Mouse (Mus musculus) limb, embryonic 11.5 days (tissue): Measurements from ENCODE around the gene Lama2. TPM values are rescaled to one million over a fixed set of nuclear protein-coding genes. Genes with fewer than 3 reads are reported as not detected.
"Not testable (repeated sequence)": the region's sequence is repeated elsewhere in the genome, so short reads cannot be mapped to it uniquely, and the experiment has no call there.

Experiments used
- ATAC-seq: fragments of 200-750 bp; cut with Nextera tagmentation; 2 replicates; pipeline ENCODE4 v1.8.0; 2017; ENCODE audit warnings: low read depth; ENCODE audit not compliant: insufficient number of reproducible peaks, low FRiP score, low TSS enrichment
- DNase-seq: peaks from one replicate; pipeline ENCODE4 v3.0.0-alpha.2; 2015; ENCODE audit warnings: low spot score
- H3K27ac ChIP-seq: fragments of 300-500 bp; sonication (generic); replicated peaks from 2 replicates; pipeline ENCODE4 v1.5.1; 2014; ENCODE audit warnings: low read depth, mild to moderate bottlenecking, low read length
- H3K27me3 ChIP-seq: fragments of 300-500 bp; sonication (generic); 2 replicates; pipeline ENCODE4 v1.6.1; 2014; ENCODE audit warnings: mild to moderate bottlenecking, low read length, mixed read lengths; ENCODE audit not compliant: control insufficient read depth, insufficient read depth
- H3K36me3 ChIP-seq: fragments of 300-500 bp; sonication (generic); 2 replicates; pipeline ENCODE4 v1.6.1; 2014; ENCODE audit warnings: mild to moderate bottlenecking, low read length, moderate library complexity, mixed read lengths; ENCODE audit not compliant: control insufficient read depth, insufficient read depth
- H3K4me1 ChIP-seq: fragments of 300-500 bp; sonication (generic); 2 replicates; pipeline ENCODE4 v1.6.1; 2014; ENCODE audit warnings: low read length, mixed read lengths; ENCODE audit not compliant: control insufficient read depth, insufficient read depth
- H3K4me2 ChIP-seq: fragments of 300-500 bp; sonication (generic); 2 replicates; pipeline ENCODE4 v1.6.1; 2014; ENCODE audit warnings: low read depth, mild to moderate bottlenecking, moderate library complexity; ENCODE audit not compliant: severe bottlenecking
- H3K4me3 ChIP-seq: fragments of 300-500 bp; sonication (generic); 2 replicates; pipeline ENCODE4 v1.5.1; 2014; ENCODE audit warnings: low read depth, low read length
- H3K9ac ChIP-seq: fragments of 300-500 bp; sonication (generic); 2 replicates; pipeline ENCODE4 v1.6.1; 2014; ENCODE audit warnings: mild to moderate bottlenecking, low read length
- H3K9me3 ChIP-seq: fragments of 300-500 bp; sonication (generic); 2 replicates; pipeline ENCODE4 v1.6.1; 2016; ENCODE audit warnings: low read length; ENCODE audit not compliant: control insufficient read depth
- WGBS: fragments of 180-500 bp; shearing (Covaris S2); extraction: QIAGEN DNeasy Blood & Tissue Kit; methylation state at CpG from one replicate; pipeline ENCODE4 v1.1.7; 2014; 5-methylcytosine and 5-hydroxymethylcytosine counted together
- polyA plus RNA-seq: library from polyadenylated mRNA; unstranded; fragments of >200 nt; fragmentation: Nextera tagmentation; extraction: Ambion mirVana; gene quantifications from 2 replicates; pipeline ENCODE4 v1.2.1, GENCODE M21; 2014

Gene Lama2
- polyA plus RNA-seq, 1 experiment from 2014 or later = 12.2 TPM

DNA sequence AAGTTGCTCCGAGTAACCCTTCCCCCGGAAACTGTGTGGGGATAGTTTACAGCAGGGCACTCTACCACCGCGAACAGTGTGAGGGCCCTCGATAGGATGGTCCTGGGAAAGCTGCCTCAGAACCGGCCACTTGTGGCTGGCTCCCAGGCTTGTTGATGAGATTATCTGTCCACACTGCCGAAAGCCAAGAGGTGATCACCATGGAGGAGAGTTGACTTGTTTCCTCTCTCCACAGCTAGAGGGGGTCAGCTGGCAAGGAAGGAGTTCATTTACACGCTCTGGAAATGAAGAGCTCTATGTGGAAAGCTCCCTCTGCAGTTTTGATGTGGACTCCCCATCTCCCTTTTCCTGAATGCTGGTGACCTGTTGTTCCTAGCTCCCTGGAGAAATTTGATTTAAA lies 669.9 kb downstream of the Lama2 start:
- H3K27ac ChIP-seq = no peak overlapping the region
- ATAC-seq (no peak), DNase-seq (no peak)
- no peaks in the 10 kb centered on the region for H3K4me1 ChIP-seq
- H3K36me3 ChIP-seq = no peaks in the 10 kb centered on the region
- no peak overlapping the region for H3K9ac ChIP-seq
- no peaks in the 10 kb centered on the region for H3K27me3 ChIP-seq
- 79% methylated on average over 8 of the region's 8 CpGs for WGBS
- no peak overlapping the region for H3K4me3 ChIP-seq
- no peaks in the 10 kb centered on the region for H3K9me3 ChIP-seq
- no peak overlapping the region for H3K4me2 ChIP-seq

GRCm38 (mm10) chr10:26948331-26948730 lies 671.2 kb downstream of the Lama2 start:
- H3K27ac ChIP-seq = no peak overlapping the region
- no peak overlapping the region for H3K4me2 ChIP-seq
- H3K9me3 ChIP-seq = no peaks in the 10 kb centered on the region
- no peak overlapping the region for H3K4me3 ChIP-seq
- WGBS = 83% methylated on average over 2 of the region's 2 CpGs
- DNase-seq (no peak), ATAC-seq (no peak)
- no peaks in the 10 kb centered on the region for H3K4me1 ChIP-seq
- H3K9ac ChIP-seq = no peak overlapping the region
- no peaks in the 10 kb centered on the region for H3K36me3 ChIP-seq
- no peaks in the 10 kb centered on the region for H3K27me3 ChIP-seq

GRCm38 (mm10) chr10:26939549-26939948 lies 680.0 kb downstream of the Lama2 start:
- no peaks in the 10 kb centered on the region for H3K4me1 ChIP-seq

DNA sequence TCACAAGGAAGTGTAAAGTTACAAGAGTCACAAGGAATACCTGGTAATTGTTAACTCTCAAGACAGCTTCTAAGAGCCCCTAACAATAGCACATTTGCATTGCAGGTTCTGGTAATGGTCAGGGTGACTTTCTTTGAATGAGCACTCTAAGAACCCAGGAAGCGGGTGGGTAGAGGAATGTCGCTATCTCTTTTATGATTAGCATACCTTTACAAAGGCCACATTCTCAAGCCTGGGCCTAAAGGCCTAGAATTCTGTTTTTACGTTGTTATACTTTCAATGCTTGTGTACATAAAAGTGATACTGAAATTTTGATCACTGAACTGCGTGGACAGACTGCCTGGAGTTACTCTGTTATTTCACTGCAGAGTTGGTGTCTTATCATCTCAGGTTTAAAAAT lies 681.1 kb downstream of the Lama2 start:
- not testable (repeated sequence) for H3K36me3 ChIP-seq, ATAC-seq, H3K4me1 ChIP-seq, H3K9ac ChIP-seq, H3K27me3 ChIP-seq, H3K27ac ChIP-seq, H3K4me3 ChIP-seq, DNase-seq, H3K9me3 ChIP-seq, H3K4me2 ChIP-seq
- WGBS = 84% methylated on average over 4 of the region's 4 CpGs

More at GRCm38 (mm10) chr10:26939549-26939948, 680.0 kb downstream of the Lama2 start:
- Histone ChIP-seq H3K36me3 (no peaks in the 10 kb centered on the region), H3K4me3 (no peak overlapping the region), H3K4me2 (no peak overlapping the region), H3K9ac (no peak overlapping the region), H3K9me3 (no peaks in the 10 kb centered on the region), H3K27me3 (no peaks in the 10 kb centered on the region), H3K27ac (no peak overlapping the region)
- DNase-seq (no peak), ATAC-seq (no peak)
- WGBS = 52% methylated on average over 1 of the region's 1 CpGs

- not testable (repeated sequence) for DNase-seq, H3K9ac ChIP-seq, H3K4me2 ChIP-seq, H3K27me3 ChIP-seq, H3K9me3 ChIP-seq, H3K4me1 ChIP-seq, H3K36me3 ChIP-seq, H3K4me3 ChIP-seq, H3K27ac ChIP-seq, ATAC-seq
- WGBS = 91% methylated on average over 6 of the region's 6 CpGs
Measured at GRCm38 (mm10) chr10:26936056-26936455, 683.5 kb downstream of the Lama2 start.
